Mouse (Mus musculus): ENCODE data around the gene Kti12. TPM values are rescaled to one million over a fixed set of nuclear protein-coding genes. Genes with fewer than 3 reads are reported as not detected.

Gene Kti12
- polyA plus RNA-seq (2012; rRNA removed) = 18.3 and 18.4 TPM in 2 replicates

DNA sequence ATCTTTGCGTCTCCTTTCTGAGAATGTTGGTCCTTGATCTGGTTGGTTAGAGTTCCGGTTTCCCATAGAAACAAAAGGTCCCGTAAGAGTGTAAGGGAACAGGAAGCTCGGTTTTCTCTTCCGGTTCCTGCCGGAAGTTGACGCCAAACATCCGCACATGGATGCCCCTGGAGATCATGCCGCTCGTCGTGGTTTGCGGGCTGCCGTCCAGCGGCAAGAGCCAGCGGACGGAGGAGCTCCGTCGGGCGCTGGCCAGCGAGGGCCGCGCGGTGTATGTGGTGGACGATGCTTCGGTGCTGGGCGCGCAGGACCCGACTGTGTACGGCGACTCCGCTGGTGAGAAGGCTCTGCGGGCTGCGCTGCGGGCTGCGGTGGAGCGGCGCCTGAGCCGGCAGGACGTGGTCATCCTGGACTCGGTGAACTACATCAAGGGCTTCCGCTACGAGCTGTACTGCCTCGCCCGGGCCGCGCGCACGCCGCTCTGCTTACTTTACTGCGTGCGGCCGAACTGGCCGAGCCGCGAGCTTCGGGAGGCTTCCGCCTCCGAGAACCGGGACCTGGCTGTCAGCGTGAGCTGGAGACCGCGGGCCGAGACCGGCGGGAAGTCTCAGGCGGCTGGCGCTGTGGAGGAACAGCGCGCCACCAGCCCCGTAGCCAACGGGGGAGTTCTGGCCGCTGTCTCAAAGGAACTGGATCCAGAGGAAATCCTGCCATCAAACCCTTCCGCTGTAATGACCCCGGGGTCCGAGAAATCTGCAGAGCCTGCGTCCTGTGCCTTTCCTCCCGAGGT lies at the start of gene Kti12:
Kti12 (plus strand) TSS at position 71 of the 790 bp plus-strand sequence.
- H3K4me3 ChIP-seq (ENCODE audit: insufficient read depth, low read length) = peak within 1 kb of the TSS; percentile 58
- TF ChIP-seq POLR2A (IDR thresholded peaks at IDR 0.05; ENCODE audit: extremely low read depth, insufficient read depth, low read length) (0 out of 2 replicates have a peak, but pooled peaks have one; percentile 68), CTCF (IDR thresholded peaks at IDR 0.05; ENCODE audit: extremely low read depth, insufficient read depth, low read length) (no peak)

DNA sequence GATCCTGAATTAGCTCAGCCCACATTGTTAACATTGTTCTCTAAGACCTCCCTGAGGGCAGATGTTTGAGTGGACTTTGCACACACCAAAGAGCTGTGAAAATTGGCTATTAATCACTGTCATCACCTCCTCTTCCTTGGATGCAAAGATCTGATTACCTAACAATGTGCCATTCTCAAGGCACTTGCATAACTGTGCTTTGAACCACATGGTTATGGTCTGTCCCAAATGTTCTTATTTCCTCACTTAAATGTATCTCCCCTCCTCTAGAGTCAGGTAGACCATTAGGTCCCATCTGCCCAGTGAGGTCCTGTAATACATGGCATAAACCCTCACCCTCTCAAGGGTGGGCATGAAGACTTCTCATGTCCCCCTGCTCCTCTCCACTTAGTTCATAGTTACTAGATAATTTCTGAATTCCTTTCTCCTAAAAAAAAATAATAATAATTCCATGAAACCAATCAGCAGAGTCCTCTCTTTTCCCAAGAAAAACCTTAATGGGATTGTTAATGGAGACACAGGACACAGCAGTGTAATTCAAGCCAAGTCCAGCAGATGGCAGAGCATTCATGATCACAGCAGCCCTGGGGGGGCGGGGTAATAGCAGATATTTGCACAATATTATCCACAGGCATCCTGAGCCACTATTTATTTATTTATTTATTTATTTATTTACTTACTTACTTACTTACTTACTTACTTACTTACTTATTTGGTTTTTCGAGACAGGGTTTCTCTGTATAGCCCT lies 49.3 kb upstream of the Kti12 start:
- TF ChIP-seq CTCF (IDR thresholded peaks at IDR 0.05; ENCODE audit: extremely low read depth, insufficient read depth, low read length) = peak; percentile 71
- no peak for TF ChIP-seq POLR2A (IDR thresholded peaks at IDR 0.05; ENCODE audit: extremely low read depth, insufficient read depth, low read length)
- Histone ChIP-seq H3K4me3 (ENCODE audit: insufficient read depth, low read length) (no peak overlapping the region), H3K27ac (ENCODE audit: insufficient read depth, low read length) (no peak overlapping the region), H3K4me1 (ENCODE audit: control insufficient read depth, insufficient read depth, low read length) (no peaks in the 10 kb centered on the region; the same call in 1 of the 2 replicates)

More for the DNA sequence above, at the start of gene Kti12:
- peaks cover 5% of the 10 kb centered on the region; the same call in 1 of the 2 replicates for H3K4me1 ChIP-seq (ENCODE audit: control insufficient read depth, insufficient read depth, low read length)
- H3K27ac ChIP-seq (ENCODE audit: insufficient read depth, low read length) = peak within 1 kb of the TSS; percentile 94

DNA sequence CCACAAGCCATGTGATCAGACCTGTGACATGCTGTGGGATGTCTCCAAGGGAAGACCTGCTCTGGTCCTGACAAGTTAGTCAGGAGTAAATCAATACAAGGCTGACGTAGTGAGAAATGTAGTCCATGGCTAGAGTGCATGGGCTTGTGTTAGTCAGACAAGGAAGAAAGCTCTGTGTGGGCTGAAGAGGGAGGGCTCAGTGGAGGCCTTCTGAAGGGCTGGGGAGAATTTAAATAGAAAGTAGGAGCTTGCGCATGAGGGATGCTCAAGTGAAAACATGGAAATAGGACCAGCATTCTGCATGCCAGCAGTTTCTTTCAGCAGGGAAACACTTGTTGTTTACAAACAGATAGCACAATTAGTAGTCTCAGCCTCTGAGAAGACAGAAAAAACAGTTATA lies 44.0 kb upstream of the Kti12 start:
- H3K4me1 ChIP-seq (ENCODE audit: control insufficient read depth, insufficient read depth, low read length) = no peaks in the 10 kb centered on the region
- H3K4me3 ChIP-seq (ENCODE audit: insufficient read depth, low read length) = no peak overlapping the region
- TF ChIP-seq POLR2A (IDR thresholded peaks at IDR 0.05; ENCODE audit: extremely low read depth, insufficient read depth, low read length) = no peak
- no peak for TF ChIP-seq CTCF (IDR thresholded peaks at IDR 0.05; ENCODE audit: extremely low read depth, insufficient read depth, low read length)
- no peak overlapping the region for H3K27ac ChIP-seq (ENCODE audit: insufficient read depth, low read length)

DNA sequence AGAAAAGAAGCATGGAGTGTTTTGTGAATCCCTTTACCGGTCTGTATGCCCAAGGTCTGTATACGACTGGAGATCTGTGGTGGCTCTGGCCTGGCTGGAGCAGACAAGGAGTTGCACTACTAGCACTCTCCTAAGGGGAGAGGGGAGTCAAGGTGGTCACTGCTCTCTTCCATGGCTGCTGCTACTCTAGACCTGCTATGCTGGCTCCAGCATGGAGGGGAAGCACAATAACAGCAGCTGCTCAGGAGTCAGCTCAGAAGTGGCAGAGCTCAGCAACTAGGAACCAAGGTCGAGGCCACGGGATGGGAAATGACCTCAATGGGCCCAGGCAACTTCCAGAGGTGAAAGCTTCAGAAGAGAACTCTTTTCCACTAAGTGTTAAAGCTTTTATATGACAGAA lies 36.4 kb upstream of the Kti12 start:
- H3K4me1 ChIP-seq (ENCODE audit: control insufficient read depth, insufficient read depth, low read length) = no peaks in the 10 kb centered on the region
- H3K4me3 ChIP-seq (ENCODE audit: insufficient read depth, low read length) = no peak overlapping the region
- TF ChIP-seq POLR2A (IDR thresholded peaks at IDR 0.05; ENCODE audit: extremely low read depth, insufficient read depth, low read length) (no peak), CTCF (IDR thresholded peaks at IDR 0.05; ENCODE audit: extremely low read depth, insufficient read depth, low read length) (no peak)
- no peak overlapping the region for H3K27ac ChIP-seq (ENCODE audit: insufficient read depth, low read length)

DNA sequence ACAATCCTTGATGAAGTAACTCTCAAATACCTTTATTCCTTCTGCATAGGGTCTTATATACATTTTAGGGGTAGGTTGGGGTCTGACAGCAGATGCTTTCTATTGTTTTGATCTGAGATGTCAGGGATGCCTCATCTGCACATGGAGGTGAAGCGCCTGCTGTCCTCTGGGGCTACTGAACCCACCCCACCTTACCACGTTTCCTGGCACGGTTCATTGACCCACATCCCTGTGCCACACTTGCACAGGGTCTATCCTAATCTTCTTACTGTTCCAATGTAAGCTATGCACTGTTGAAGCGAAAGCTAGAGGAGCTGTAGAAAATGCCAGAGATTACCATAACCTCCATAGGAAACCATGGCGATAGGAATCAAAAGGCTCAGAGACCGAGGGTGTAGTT lies 36.0 kb upstream of the Kti12 start:
- Histone ChIP-seq H3K4me1 (ENCODE audit: control insufficient read depth, insufficient read depth, low read length) (no peaks in the 10 kb centered on the region), H3K4me3 (ENCODE audit: insufficient read depth, low read length) (no peak overlapping the region), H3K27ac (ENCODE audit: insufficient read depth, low read length) (no peak overlapping the region)
- TF ChIP-seq POLR2A (IDR thresholded peaks at IDR 0.05; ENCODE audit: extremely low read depth, insufficient read depth, low read length) (no peak), CTCF (IDR thresholded peaks at IDR 0.05; ENCODE audit: extremely low read depth, insufficient read depth, low read length) (no peak)

DNA sequence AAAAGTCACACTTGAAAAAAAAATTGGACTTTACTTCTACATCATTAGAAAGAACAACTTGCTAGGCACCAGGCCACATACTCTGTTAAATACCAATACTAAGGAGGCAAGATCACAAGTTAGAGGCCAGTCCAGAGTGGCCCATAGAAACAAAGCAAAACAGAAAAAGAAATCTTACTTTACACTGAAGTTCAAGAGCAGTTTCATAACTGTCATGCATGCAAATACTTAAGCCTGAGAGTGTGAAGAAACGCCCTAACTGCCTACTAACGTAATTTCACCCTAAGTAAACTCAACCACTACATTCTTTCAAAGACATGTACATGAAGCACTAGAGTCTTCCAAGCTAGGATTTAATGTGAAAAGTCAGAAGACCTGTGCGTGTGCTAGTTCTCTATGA lies 21.9 kb upstream of the Kti12 start:
- Histone ChIP-seq H3K27ac (ENCODE audit: insufficient read depth, low read length) (no peak overlapping the region), H3K4me1 (ENCODE audit: control insufficient read depth, insufficient read depth, low read length) (no peaks in the 10 kb centered on the region), H3K4me3 (ENCODE audit: insufficient read depth, low read length) (no peak overlapping the region)
- TF ChIP-seq POLR2A (IDR thresholded peaks at IDR 0.05; ENCODE audit: extremely low read depth, insufficient read depth, low read length) (no peak), CTCF (IDR thresholded peaks at IDR 0.05; ENCODE audit: extremely low read depth, insufficient read depth, low read length) (no peak)

DNA sequence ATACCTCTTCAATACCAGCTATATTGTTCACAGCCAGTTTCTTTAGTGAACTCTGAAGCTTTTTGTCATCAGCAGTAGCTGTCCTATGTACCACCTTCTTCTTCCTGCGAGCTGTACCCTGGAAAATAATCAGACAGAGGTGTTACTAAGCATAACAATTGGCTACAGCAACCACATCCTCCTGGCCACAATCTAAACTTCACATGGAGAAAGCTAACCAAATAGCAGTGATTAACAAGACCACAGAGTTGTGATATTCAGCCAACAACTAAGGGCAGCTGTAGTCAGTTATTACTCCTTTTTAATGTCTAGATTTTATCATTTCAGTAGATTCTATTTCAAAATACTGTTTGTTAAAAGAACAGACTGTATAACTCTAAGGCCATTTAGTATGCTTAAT lies 21.5 kb upstream of the Kti12 start:
- H3K4me1 ChIP-seq (ENCODE audit: control insufficient read depth, insufficient read depth, low read length) = no peaks in the 10 kb centered on the region
- no peak for TF ChIP-seq POLR2A (IDR thresholded peaks at IDR 0.05; ENCODE audit: extremely low read depth, insufficient read depth, low read length)
- no peak for TF ChIP-seq CTCF (IDR thresholded peaks at IDR 0.05; ENCODE audit: extremely low read depth, insufficient read depth, low read length)
- H3K4me3 ChIP-seq (ENCODE audit: insufficient read depth, low read length) = no peak overlapping the region
- H3K27ac ChIP-seq (ENCODE audit: insufficient read depth, low read length) = no peak overlapping the region

DNA sequence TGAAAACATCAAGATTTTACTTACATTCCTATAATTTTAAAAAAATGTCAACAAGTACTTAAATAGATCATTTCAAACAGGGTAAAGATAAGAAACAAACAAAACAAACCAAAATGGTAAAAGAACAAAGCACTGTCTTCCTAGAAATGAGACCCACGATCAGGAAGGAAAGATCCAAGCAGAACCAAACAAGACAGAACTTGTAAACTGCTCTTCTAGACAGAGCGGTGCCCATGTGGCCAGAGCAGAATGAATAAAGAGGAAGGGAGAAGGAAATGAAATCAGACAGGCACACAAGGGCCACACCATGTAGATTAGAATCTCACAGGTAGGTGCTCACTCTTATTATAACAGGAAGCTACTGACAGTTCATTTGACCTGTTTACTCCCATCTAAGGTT lies 20.9 kb upstream of the Kti12 start:
- no peak overlapping the region for H3K4me3 ChIP-seq (ENCODE audit: insufficient read depth, low read length)
- TF ChIP-seq POLR2A (IDR thresholded peaks at IDR 0.05; ENCODE audit: extremely low read depth, insufficient read depth, low read length) (no peak), CTCF (IDR thresholded peaks at IDR 0.05; ENCODE audit: extremely low read depth, insufficient read depth, low read length) (no peak)
- H3K4me1 ChIP-seq (ENCODE audit: control insufficient read depth, insufficient read depth, low read length) = no peaks in the 10 kb centered on the region
- no peak overlapping the region for H3K27ac ChIP-seq (ENCODE audit: insufficient read depth, low read length)

DNA sequence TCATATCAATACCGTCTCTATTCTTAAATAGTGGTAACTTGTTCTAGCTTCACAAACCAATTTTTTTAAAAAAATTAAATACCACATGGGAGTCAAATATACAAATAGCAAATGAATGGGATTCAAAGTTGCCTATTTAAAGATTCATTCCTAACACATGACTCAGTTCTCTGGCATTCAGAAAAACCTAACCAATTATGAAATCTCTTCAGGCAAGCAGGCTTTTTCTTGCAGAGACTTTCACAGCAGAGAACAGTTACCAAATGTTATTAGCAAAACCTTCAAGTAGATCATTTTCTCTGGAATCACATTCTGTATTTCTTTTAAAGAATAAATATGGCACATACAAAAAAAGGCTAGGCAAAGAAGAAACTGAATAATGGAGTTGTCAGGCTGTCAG lies 16.9 kb upstream of the Kti12 start:
- H3K27ac ChIP-seq (ENCODE audit: insufficient read depth, low read length) = no peak overlapping the region
- no peak overlapping the region for H3K4me3 ChIP-seq (ENCODE audit: insufficient read depth, low read length)
- TF ChIP-seq POLR2A (IDR thresholded peaks at IDR 0.05; ENCODE audit: extremely low read depth, insufficient read depth, low read length) = no peak
- TF ChIP-seq CTCF (IDR thresholded peaks at IDR 0.05; ENCODE audit: extremely low read depth, insufficient read depth, low read length) = no peak
- H3K4me1 ChIP-seq (ENCODE audit: control insufficient read depth, insufficient read depth, low read length) = peaks cover 1% of the 10 kb centered on the region; the same call in 1 of the 2 replicates
